Mouse (Mus musculus): Measurements from ENCODE around the gene 1700014D04Rik.
"Not testable (repeated sequence)": the region's sequence is repeated elsewhere in the genome, so short reads cannot be mapped to it uniquely, and the experiment has no call there.

Gene 1700014D04Rik

GRCm38 (mm10) chr13:59746711-59747110 is at the start of gene 1700014D04Rik:
1700014D04Rik (minus strand) TSS chr13:59746752.
- no peak for DNase-seq (ENCODE audit: low spot score)

GRCm38 (mm10) chr13:59795807-59796465 is 49.4 kb upstream of the 1700014D04Rik start:
- DNase-seq (ENCODE audit: low spot score): no peak

- DNase-seq (ENCODE audit: low spot score): no peak
These were observed 48.2 kb upstream of the 1700014D04Rik start for GRCm38 (mm10) chr13:59794786-59795185.

GRCm38 (mm10) chr13:59782145-59782544 is 35.6 kb upstream of the 1700014D04Rik start, which contains the start of gene Gm49354:
Gm49354 (minus strand) TSS chr13:59782245.
- no peak for DNase-seq (ENCODE audit: low spot score)

- DNase-seq (ENCODE audit: low spot score): not testable (repeated sequence)
These were observed 33.3 kb upstream of the 1700014D04Rik start for GRCm38 (mm10) chr13:59779744-59780264.

GRCm38 (mm10) chr13:59779213-59779612 is 32.7 kb upstream of the 1700014D04Rik start:
- peak; percentile 49 for DNase-seq (ENCODE audit: low spot score)

GRCm38 (mm10) chr13:59775168-59775567 is 28.6 kb upstream of the 1700014D04Rik start:
- peak; percentile 86 for DNase-seq (ENCODE audit: low spot score)

- DNase-seq (ENCODE audit: low spot score): peak; percentile 89
These were observed 24.7 kb upstream of the 1700014D04Rik start for GRCm38 (mm10) chr13:59771257-59771656.

GRCm38 (mm10) chr13:59770847-59771246 is 24.3 kb upstream of the 1700014D04Rik start:
- DNase-seq (ENCODE audit: low spot score): peak; percentile 40

- peak; percentile 81 for DNase-seq (ENCODE audit: low spot score)
These were observed 23.6 kb upstream of the 1700014D04Rik start for GRCm38 (mm10) chr13:59770164-59770562.

GRCm38 (mm10) chr13:59769296-59770163 is 23.0 kb upstream of the 1700014D04Rik start, which contains the start of gene Isca1:
Isca1 (minus strand) TSS chr13:59769810.
- peak; percentile 96 for DNase-seq (ENCODE audit: low spot score)

GRCm38 (mm10) chr13:59768531-59768930 is 22.0 kb upstream of the 1700014D04Rik start:
- peak; percentile 41 for DNase-seq (ENCODE audit: low spot score)

GRCm38 (mm10) chr13:59766786-59767515 is 20.4 kb upstream of the 1700014D04Rik start:
- no peak for DNase-seq (ENCODE audit: low spot score)

- DNase-seq (ENCODE audit: low spot score): no peak
These were observed 16.2 kb upstream of the 1700014D04Rik start for GRCm38 (mm10) chr13:59762791-59763190.

GRCm38 (mm10) chr13:59756906-59757305 is 10.4 kb upstream of the 1700014D04Rik start:
- no peak for DNase-seq (ENCODE audit: low spot score)

GRCm38 (mm10) chr13:59750310-59750709 is 3.8 kb upstream of the 1700014D04Rik start:
- DNase-seq (ENCODE audit: low spot score): no peak

GRCm38 (mm10) chr13:59746164-59746563 is 388 bp downstream of the 1700014D04Rik start:
- DNase-seq (ENCODE audit: low spot score): peak; percentile 22

GRCm38 (mm10) chr13:59745462-59745861 is 1.1 kb downstream of the 1700014D04Rik start:
- DNase-seq (ENCODE audit: low spot score): no peak

GRCm38 (mm10) chr13:59741697-59742096 is 4.9 kb downstream of the 1700014D04Rik start:
- no peak for DNase-seq (ENCODE audit: low spot score)

GRCm38 (mm10) chr13:59741096-59741495 is 5.5 kb downstream of the 1700014D04Rik start:
- no peak for DNase-seq (ENCODE audit: low spot score)

GRCm38 (mm10) chr13:59739397-59739796 is 7.2 kb downstream of the 1700014D04Rik start:
- DNase-seq (ENCODE audit: low spot score): no peak

GRCm38 (mm10) chr13:59738455-59738854 is 8.1 kb downstream of the 1700014D04Rik start:
- DNase-seq (ENCODE audit: low spot score): no peak

All from adipocyte (in vitro differentiated cells).